Mouse (Mus musculus) neural tube, embryonic 12.5 days (tissue): ENCODE results near the gene Zbtb7b. TPM values are rescaled to one million over a fixed set of nuclear protein-coding genes. Genes with fewer than 3 reads are reported as not detected.

Experiments used
- ATAC-seq: fragments of 200-750 bp; cut with Nextera tagmentation; 2 replicates; pipeline ENCODE4 v1.8.0; 2017; ENCODE audit warnings: low read depth, mild to moderate bottlenecking, moderate TSS enrichment, moderate library complexity; ENCODE audit not compliant: low FRiP score
- H3K27ac ChIP-seq: fragments of 300-500 bp; sonication (generic); 2 replicates; pipeline ENCODE4 v1.5.1; 2016
- H3K27me3 ChIP-seq: fragments of 300-500 bp; sonication (generic); replicated peaks from 2 replicates; pipeline ENCODE4 v1.6.1; 2016; ENCODE audit warnings: mild to moderate bottlenecking
- H3K36me3 ChIP-seq: fragments of 300-500 bp; sonication (generic); 2 replicates; pipeline ENCODE4 v1.6.1; 2016; ENCODE audit warnings: mild to moderate bottlenecking
- H3K4me1 ChIP-seq: fragments of 300-500 bp; sonication (generic); 2 replicates; pipeline ENCODE4 v1.6.1; 2016
- H3K4me2 ChIP-seq: fragments of 300-500 bp; sonication (generic); replicated peaks from 2 replicates; pipeline ENCODE4 v1.6.1; 2016; ENCODE audit warnings: mild to moderate bottlenecking
- H3K4me3 ChIP-seq: fragments of 300-500 bp; sonication (generic); 2 replicates; pipeline ENCODE4 v1.5.1; 2016
- H3K9ac ChIP-seq: fragments of 300-500 bp; sonication (generic); 2 replicates; pipeline ENCODE4 v1.6.1; 2016; ENCODE audit warnings: mild to moderate bottlenecking
- H3K9me3 ChIP-seq: fragments of 300-500 bp; sonication (generic); 2 replicates; pipeline ENCODE4 v1.6.1; 2016; ENCODE audit warnings: mild to moderate bottlenecking
- WGBS: fragments of 180-500 bp; shearing (Covaris S2); methylation state at CpG from one replicate; pipeline ENCODE4 v1.1.7; 2016; 5-methylcytosine and 5-hydroxymethylcytosine counted together
- polyA plus RNA-seq: library from polyadenylated mRNA; unstranded; fragments of >200 nt; fragmentation: Nextera tagmentation; extraction: Ambion mirVana; gene quantifications from 2 replicates; pipeline ENCODE4 v1.2.1, GENCODE M21; 2016

Gene Zbtb7b
- polyA plus RNA-seq, 1 experiment from 2014 or later = 0.71 TPM

DNA sequence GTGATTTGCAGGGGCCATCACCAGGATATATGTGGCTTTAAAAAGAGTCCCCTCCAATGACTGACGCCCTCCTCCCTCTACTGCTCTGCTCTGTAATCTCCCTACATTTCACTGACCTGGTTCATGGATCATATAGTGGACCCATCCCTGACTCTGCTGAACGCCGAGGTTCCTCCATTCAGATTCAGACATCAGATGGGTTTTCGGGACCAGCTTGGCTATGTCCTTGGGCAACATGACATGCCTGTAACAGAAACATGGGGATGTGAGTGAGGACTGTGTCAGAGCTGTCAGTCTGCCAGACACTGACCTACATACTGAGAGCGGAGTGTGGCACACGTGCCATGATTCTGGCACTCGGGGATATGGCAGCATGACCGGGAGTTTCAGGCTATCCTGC lies 21.6 kb upstream of the Zbtb7b start:
- Histone ChIP-seq H3K4me1 (peaks cover 28% of the 10 kb centered on the region), H3K9me3 (no peaks in the 10 kb centered on the region), H3K4me3 (no peak overlapping the region), H3K9ac (no peak overlapping the region), H3K4me2 (no peak overlapping the region), H3K36me3 (peaks cover 18% of the 10 kb centered on the region), H3K27ac (no peak overlapping the region), H3K27me3 (no peaks in the 10 kb centered on the region)
- WGBS = 94% methylated on average over 8 of the region's 8 CpGs
- ATAC-seq = no peak

DNA sequence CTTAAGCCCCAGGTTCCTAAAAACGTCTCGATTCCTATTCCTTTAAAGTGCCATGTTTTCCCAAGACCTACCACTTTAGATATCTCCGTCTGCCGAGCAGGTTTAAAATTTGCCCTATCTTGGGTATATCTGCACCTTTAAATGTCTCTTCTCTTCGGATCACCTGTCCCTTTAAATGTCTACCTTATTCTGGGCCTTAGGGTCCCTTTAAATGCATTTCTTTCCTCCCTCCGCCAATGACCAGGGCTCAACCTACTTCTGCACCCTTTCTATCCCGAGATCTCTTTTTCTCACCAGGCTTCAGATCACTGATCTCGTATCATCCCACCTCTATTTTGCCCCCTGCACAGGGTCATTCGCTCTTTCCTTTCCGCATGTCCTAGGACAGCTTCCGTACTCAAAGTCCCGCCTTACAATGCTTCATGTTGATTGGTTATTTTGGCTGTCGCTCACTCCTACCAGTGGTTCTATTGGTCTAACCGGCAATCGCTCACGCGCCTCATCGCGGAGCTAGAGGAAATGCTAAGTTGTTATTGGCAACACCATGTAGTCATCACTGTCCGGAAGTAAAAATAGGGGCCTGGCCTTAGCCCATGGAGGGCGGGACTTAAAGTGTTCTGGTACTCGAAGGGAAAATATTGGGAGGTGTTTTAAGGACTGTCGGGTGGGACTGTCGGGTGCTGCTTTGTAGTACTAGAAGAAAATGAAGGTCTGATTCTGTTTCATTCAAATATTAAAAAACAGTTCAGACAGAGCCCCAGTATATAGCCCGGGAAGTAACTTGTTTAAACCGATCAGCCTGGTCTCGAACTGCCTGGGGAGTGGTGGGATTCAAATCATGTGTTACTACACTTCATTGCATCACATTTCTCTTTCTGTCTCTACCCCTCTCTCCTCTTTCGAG lies 17.2 kb upstream of the Zbtb7b start, which contains the start of gene Flad1:
TSS of gene Flad1 (minus strand) at position 381 of the 904 bp plus-strand sequence.
- peak within 1 kb of the TSS; percentile 42 for H3K4me3 ChIP-seq
- peaks cover 7% of the 10 kb centered on the region for H3K4me1 ChIP-seq
- peak within 1 kb of the TSS; percentile 64 for H3K4me2 ChIP-seq
- peaks cover 24% of the 10 kb centered on the region for H3K36me3 ChIP-seq
- no peaks in the 10 kb centered on the region for H3K9me3 ChIP-seq
- H3K9ac ChIP-seq = peak within 1 kb of the TSS; percentile 48
- H3K27ac ChIP-seq = no peak within 1 kb of the TSS
- peak; percentile 100 for ATAC-seq
- WGBS = 7% methylated on average over 28 of the region's 28 CpGs
- no peaks in the 10 kb centered on the region for H3K27me3 ChIP-seq

DNA sequence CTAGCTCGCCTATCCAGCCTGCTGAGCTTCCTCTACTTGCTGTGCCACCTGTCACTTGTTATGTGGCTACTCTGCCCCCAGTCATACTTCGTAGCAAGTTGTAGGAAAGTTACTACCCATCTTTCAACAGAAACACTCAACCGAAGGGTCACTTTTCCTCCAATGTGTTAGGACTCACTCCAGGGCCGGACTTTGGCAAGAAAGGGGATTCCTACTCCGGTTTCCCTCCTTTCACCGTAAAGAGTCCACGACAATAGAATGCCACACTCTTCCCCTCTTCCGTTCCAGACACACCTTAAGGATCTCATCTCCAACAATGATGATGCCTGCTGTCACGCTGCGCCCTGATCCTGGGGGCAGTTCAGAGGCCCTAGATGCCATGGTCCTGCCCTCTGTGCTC lies 16.3 kb upstream of the Zbtb7b start:
- no peak for ATAC-seq
- WGBS = 85% methylated on average over 10 of the region's 10 CpGs
- H3K27ac ChIP-seq = no peak overlapping the region

DNA sequence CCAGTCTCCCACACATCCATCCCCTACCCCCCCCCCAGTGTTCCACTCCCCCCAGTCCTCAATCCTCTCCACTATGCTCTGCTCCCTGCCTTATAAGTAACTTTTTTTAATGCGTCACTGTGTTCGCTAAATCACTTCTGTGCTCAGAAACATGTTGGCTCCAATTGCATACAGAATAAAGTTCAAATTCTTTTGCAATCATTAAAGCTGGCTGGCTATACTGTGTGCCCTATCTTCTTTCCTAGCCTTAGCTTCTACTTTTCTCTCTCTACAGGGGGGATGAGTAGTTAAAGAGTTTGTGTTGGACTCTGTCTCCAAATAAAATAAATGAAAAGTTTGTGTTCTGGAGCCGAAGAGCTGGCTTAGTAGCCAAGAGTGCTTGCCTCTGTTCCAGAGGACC lies 15.1 kb upstream of the Zbtb7b start:
- peaks cover 22% of the 10 kb centered on the region for H3K36me3 ChIP-seq
- ATAC-seq = no peak
- H3K4me3 ChIP-seq = no peak overlapping the region
- H3K4me1 ChIP-seq = peaks cover 7% of the 10 kb centered on the region
- H3K4me2 ChIP-seq = no peak overlapping the region
- no peaks in the 10 kb centered on the region for H3K27me3 ChIP-seq
- no peaks in the 10 kb centered on the region for H3K9me3 ChIP-seq
- no peak overlapping the region for H3K27ac ChIP-seq
- WGBS = over 99% methylated on average over 3 of the region's 3 CpGs
- H3K9ac ChIP-seq = no peak overlapping the region

More for the DNA sequence above, 16.3 kb upstream of the Zbtb7b start:
- no peaks in the 10 kb centered on the region for H3K27me3 ChIP-seq
- H3K4me2 ChIP-seq = peak overlapping the region; percentile 64
- H3K4me3 ChIP-seq = peak overlapping the region; percentile 42
- H3K9me3 ChIP-seq = no peaks in the 10 kb centered on the region
- H3K36me3 ChIP-seq = peaks cover 23% of the 10 kb centered on the region
- H3K4me1 ChIP-seq = peaks cover 7% of the 10 kb centered on the region
- H3K9ac ChIP-seq = peak overlapping the region; percentile 48

DNA sequence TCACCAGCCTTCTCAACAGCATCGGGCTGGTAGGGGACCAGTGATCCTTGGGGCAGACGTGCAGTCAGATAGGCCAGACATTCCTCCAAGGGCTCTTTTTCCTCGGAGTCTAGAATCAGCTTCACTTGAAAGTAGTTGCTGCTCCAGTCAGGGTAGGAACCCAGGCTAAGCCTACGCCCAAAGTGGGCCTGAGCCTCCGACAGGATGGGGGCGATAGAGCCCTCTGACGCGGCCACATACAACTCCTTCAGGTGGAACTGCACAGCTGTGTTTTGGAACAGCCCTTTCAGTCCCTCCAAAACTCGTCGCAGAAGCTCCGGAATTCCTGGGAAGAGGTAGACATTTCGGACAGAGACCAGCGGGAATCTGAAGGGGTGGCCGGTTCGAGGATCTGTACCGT lies 13.9 kb upstream of the Zbtb7b start:
- no peak for ATAC-seq
- Histone ChIP-seq H3K4me2 (no peak overlapping the region), H3K4me1 (peaks cover 7% of the 10 kb centered on the region), H3K9ac (no peak overlapping the region), H3K27me3 (no peaks in the 10 kb centered on the region), H3K27ac (no peak overlapping the region), H3K4me3 (no peak overlapping the region), H3K9me3 (no peaks in the 10 kb centered on the region), H3K36me3 (peaks cover 24% of the 10 kb centered on the region)
- 65% methylated on average over 16 of the region's 16 CpGs for WGBS

DNA sequence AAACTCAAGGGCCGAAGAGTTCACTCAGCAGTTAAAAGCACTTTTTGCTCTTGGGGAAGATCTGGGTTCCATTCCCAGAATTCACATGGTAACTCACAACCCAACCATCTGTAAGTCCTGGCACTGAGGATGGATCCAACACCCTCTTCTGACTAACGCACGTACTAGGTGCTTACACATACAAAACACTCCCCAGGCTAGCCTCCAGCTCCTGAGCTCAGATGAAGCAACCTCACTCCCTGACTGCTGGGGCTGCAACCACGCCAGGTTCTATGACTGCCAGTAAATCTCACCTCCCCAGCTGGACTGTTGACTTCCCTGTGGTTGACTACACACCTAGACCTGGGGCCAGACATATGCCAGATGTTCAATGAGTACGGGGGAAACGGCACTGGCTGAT lies 12.3 kb upstream of the Zbtb7b start:
- no peak overlapping the region for H3K9ac ChIP-seq
- peaks cover 37% of the 10 kb centered on the region for H3K36me3 ChIP-seq
- peaks cover 7% of the 10 kb centered on the region for H3K4me1 ChIP-seq
- no peaks in the 10 kb centered on the region for H3K27me3 ChIP-seq
- no peak for ATAC-seq
- no peak overlapping the region for H3K4me2 ChIP-seq
- no peaks in the 10 kb centered on the region for H3K9me3 ChIP-seq
- no peak overlapping the region for H3K27ac ChIP-seq
- 94% methylated on average over 6 of the region's 6 CpGs for WGBS
- H3K4me3 ChIP-seq = no peak overlapping the region

DNA sequence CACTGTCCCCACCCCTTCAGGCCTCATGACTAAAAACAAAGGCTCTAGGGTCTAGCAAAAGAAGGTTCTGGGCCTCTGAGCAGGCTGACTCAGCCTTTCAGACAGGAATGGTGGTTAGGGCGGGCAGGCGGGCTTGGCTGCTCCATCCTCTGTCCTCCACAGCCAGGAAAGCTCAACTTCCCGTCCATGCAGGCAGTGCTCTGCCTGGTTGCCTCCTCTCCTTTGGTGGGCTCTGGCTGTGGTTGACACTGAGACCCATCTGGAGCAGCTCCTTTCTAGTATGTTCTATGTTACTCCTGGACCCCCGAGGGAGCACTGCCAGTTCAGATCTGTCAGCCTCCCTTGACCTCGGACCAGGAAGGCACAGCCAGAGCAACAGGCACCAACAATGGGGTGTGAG lies 8.1 kb upstream of the Zbtb7b start, which contains the start of gene Lenep:
TSS of gene Lenep (minus strand) at position 101 of the 400 bp plus-strand sequence.
- no peak within 1 kb of the TSS for H3K4me2 ChIP-seq
- peaks cover 42% of the 10 kb centered on the region for H3K36me3 ChIP-seq
- no peak within 1 kb of the TSS for H3K9ac ChIP-seq
- H3K27ac ChIP-seq = no peak within 1 kb of the TSS
- no peaks in the 10 kb centered on the region for H3K9me3 ChIP-seq
- no peak within 1 kb of the TSS for H3K4me3 ChIP-seq
- 86% methylated on average over 5 of the region's 5 CpGs for WGBS
- ATAC-seq = no peak
- no peaks in the 10 kb centered on the region for H3K27me3 ChIP-seq
- no peaks in the 10 kb centered on the region for H3K4me1 ChIP-seq

DNA sequence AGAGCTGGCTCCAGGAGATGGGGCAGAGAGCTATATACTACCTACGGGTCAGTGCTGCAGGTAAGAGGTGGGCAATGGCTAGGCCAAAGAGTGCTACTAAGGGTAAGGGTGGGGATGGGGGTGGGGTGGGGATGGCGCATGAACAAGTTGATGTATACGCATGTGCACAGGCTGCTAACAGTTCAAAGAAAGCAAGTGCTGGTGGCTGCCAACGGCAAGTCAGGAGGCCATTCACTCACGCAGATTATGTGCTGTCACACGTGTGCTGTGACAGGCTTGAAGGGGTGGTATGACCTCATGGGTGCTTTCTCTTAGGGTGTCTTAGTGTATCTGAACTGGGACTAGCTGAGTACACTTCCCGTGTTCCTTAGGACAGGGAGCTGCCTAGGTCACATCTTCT lies 6.8 kb upstream of the Zbtb7b start:
- Histone ChIP-seq H3K4me3 (no peak overlapping the region), H3K4me2 (no peak overlapping the region), H3K27ac (no peak overlapping the region), H3K9me3 (no peaks in the 10 kb centered on the region), H3K27me3 (0 out of 2 replicates have a peak, but pooled peaks cover under 1% of the 10 kb centered on the region), H3K4me1 (no peaks in the 10 kb centered on the region), H3K36me3 (peaks cover 36% of the 10 kb centered on the region), H3K9ac (no peak overlapping the region)
- no peak for ATAC-seq
- 92% methylated on average over 7 of the region's 7 CpGs for WGBS

DNA sequence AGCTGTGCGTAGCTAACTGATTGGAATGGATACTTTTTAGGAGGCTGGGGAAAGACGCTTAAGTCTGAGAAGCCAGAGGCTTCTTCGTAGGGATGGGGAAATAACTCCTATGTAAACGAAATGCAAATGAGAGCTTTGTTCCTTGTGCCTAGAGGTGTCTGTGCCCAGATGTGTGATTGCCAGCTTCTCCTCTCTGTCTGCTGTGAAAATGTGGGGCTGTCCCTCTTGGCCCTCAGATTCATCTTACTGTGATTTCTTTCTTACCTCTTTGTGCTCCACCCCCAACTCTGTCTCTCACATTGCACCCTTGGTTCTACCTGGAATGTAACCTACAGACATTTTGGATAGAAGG lies 2.1 kb upstream of the Zbtb7b start:
- Histone ChIP-seq H3K27ac (no peak overlapping the region), H3K9ac (no peak overlapping the region; the same call in 1 of the 2 replicates), H3K36me3 (peaks cover 4% of the 10 kb centered on the region; the same call in 1 of the 2 replicates), H3K27me3 (peaks cover 22% of the 10 kb centered on the region), H3K9me3 (no peaks in the 10 kb centered on the region), H3K4me3 (peak overlapping the region; percentile 40; the same call in 1 of the 2 replicates), H3K4me1 (peaks cover 45% of the 10 kb centered on the region), H3K4me2 (peak overlapping the region; percentile 100)
- 2% methylated on average over 4 of the region's 4 CpGs for WGBS
- ATAC-seq = no peak

DNA sequence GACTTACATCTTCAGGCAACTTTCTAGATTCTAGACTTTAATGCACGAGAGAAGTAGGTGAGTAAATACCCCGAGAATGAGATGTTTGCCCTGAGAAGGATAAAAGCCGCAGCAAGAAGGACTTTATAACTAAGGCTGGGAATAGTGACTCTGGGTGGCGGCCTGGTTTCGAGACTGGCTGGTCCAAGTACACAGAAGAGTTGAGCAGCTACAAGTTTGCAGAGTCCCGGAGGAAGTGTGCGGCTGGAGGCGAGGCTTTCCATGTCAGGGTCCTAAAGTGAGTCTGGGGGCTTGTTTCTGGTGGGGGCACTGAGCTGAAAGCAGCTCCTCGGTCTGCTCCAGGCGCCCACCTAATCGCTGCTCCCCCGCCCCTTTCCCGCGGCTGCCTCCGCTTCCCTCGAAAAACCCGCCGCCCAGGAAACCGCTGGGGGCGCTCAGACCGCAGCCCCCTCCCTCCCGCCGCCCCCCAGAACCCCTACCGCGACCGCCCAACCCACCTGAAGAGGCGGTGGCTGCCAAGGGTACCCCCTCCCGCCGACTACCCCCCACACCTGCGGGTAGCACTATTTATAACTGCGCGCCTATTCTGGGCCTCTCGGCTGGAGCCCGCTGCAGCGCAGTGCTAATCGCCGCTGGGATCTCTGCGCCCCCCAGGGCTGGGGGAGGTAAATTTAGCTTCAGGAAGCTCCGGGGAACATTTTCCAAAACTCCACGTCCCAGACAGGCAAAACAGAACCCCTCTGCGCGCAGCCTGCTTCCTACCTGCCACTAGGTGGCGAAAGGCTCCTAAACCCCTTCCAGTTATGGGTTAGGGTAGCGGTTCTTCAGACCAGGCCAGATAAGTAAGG lies 1.5 kb upstream of the Zbtb7b start:
- Histone ChIP-seq H3K9ac (peak overlapping the region; percentile 49), H3K4me1 (peaks cover 51% of the 10 kb centered on the region), H3K27me3 (peaks cover 22% of the 10 kb centered on the region), H3K4me2 (peak overlapping the region; percentile 100), H3K27ac (no peak overlapping the region), H3K36me3 (peaks cover 4% of the 10 kb centered on the region; the same call in 1 of the 2 replicates), H3K4me3 (peak overlapping the region; percentile 40), H3K9me3 (no peaks in the 10 kb centered on the region)
- under 1% methylated on average over 40 of the region's 44 CpGs for WGBS
- no peak for ATAC-seq

DNA sequence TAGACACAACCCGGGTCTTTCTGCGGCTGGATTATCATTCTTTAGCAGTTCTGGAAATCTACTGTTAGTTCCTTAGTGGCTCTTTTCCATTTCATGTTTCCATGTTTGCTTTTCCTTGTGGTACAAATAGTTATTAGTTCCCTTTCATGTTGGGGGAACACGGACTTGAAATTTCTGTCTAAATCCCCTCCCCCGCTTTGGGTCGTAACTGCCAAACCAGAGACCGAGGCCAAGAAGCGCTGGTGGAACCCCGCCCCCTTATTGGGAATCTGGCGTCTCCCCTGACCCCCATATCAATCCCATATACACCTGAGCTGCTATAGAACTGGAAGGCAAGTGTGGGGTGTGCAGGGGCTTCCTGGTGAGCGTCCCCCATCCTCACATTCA lies 836 bp upstream of the Zbtb7b start:
- Histone ChIP-seq H3K4me2 (peak overlapping the region; percentile 100), H3K36me3 (peaks cover 4% of the 10 kb centered on the region; the same call in 1 of the 2 replicates), H3K4me3 (peak overlapping the region; percentile 50; the same call in 1 of the 2 replicates), H3K27ac (no peak overlapping the region), H3K4me1 (peaks cover 57% of the 10 kb centered on the region), H3K9me3 (no peaks in the 10 kb centered on the region), H3K9ac (0 out of 2 replicates have a peak overlapping the region, but pooled peaks have one; percentile 49), H3K27me3 (peaks cover 22% of the 10 kb centered on the region)
- 1% methylated on average over 10 of the region's 10 CpGs for WGBS
- no peak for ATAC-seq

DNA sequence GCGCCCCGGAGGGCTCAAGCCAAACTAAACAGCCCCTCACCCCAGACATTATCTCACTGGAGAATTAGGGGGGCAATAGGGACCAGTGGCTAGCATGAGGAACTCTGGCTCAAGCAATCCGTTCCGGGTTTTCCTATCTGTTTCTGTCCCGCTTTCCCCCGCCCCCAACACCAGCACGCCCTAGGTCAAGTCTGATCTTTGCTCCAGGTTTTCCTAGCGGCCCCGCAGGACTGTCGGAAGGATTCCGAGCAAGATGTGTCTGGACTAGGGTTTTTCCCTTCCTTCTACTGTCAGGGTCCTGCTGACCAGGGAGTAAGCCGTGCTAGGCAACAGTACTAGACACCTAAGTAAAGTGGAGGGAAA lies 299 bp upstream of the Zbtb7b start:
- H3K27ac ChIP-seq = no peak overlapping the region
- H3K9me3 ChIP-seq = no peaks in the 10 kb centered on the region
- peak overlapping the region; percentile 50 for H3K9ac ChIP-seq
- WGBS = under 1% methylated on average over 12 of the region's 12 CpGs
- ATAC-seq = 0 out of 2 replicates have a peak, but pooled peaks have one; percentile 11
- peaks cover 60% of the 10 kb centered on the region for H3K4me1 ChIP-seq
- peak overlapping the region; percentile 100 for H3K4me2 ChIP-seq
- H3K27me3 ChIP-seq = peaks cover 22% of the 10 kb centered on the region
- H3K4me3 ChIP-seq = peak overlapping the region; percentile 50
- peaks cover 4% of the 10 kb centered on the region; the same call in 1 of the 2 replicates for H3K36me3 ChIP-seq
